Mouse (Mus musculus): Measurements from ENCODE around the gene Gadd45a. TPM values are rescaled to one million over a fixed set of nuclear protein-coding genes. Genes with fewer than 3 reads are reported as not detected.

Gene Gadd45a
- total RNA-seq (2021), result 10 to 100 TPM; 18.1 to 21.9 TPM
- long read RNA-seq, experiment 1, transcript Gadd45a-201 (4 exons, 1,223 nt), result major isoform, 7 of 12 reads
- long read RNA-seq, experiment 1, partial matches to known transcripts, result 0 of 12 reads
- long read RNA-seq, experiment 1, other reads (novel, unspliced or antisense), result 4 of 12 reads
- long read RNA-seq, experiment 2, transcript Gadd45a-201 (4 exons, 1,223 nt), result major isoform, 13 of 15 reads
- long read RNA-seq, experiment 2, partial matches to known transcripts, result 0 of 15 reads
- long read RNA-seq, experiment 2, other reads (novel, unspliced or antisense), result 1 of 15 reads

GRCm38 (mm10) chr6:67036837-67037628 is at the start of gene Gadd45a:
TSS of gene Gadd45a (minus strand) at chr6:67037457.
- DNase-seq (ENCODE audit: low spot score in 2 of 2), result peak; percentile 80 to 94

GRCm38 (mm10) chr6:67085850-67086437 is 48.7 kb upstream of the Gadd45a start:
- no peak for DNase-seq (ENCODE audit: low spot score in 2 of 2)

- DNase-seq (ENCODE audit: low spot score in 2 of 2), result no peak
These were observed 47.2 kb upstream of the Gadd45a start for GRCm38 (mm10) chr6:67084465-67084864.

- DNase-seq (ENCODE audit: low spot score in 2 of 2), result no peak
These were observed 43.9 kb upstream of the Gadd45a start for GRCm38 (mm10) chr6:67081141-67081540.

- DNase-seq (ENCODE audit: low spot score in 2 of 2), result no peak
These were observed 40.8 kb upstream of the Gadd45a start for GRCm38 (mm10) chr6:67078076-67078475.

- no peak for DNase-seq (ENCODE audit: low spot score in 2 of 2)
These were observed 40.2 kb upstream of the Gadd45a start for GRCm38 (mm10) chr6:67077477-67077876.

- DNase-seq (ENCODE audit: low spot score in 2 of 2), result no peak
These were observed 39.1 kb upstream of the Gadd45a start for GRCm38 (mm10) chr6:67076348-67076747.

GRCm38 (mm10) chr6:67074868-67075267 is 37.6 kb upstream of the Gadd45a start:
- DNase-seq (ENCODE audit: low spot score in 2 of 2), result no peak

- no peak for DNase-seq (ENCODE audit: low spot score in 2 of 2)
These were observed 36.7 kb upstream of the Gadd45a start for GRCm38 (mm10) chr6:67073929-67074328.

- DNase-seq (ENCODE audit: low spot score in 2 of 2), result no peak
These were observed 36.2 kb upstream of the Gadd45a start for GRCm38 (mm10) chr6:67073446-67073845.

- no peak for DNase-seq (ENCODE audit: low spot score in 2 of 2)
These were observed 34.4 kb upstream of the Gadd45a start for GRCm38 (mm10) chr6:67071615-67072014.

GRCm38 (mm10) chr6:67069800-67070315 is 32.6 kb upstream of the Gadd45a start:
- no peak for DNase-seq (ENCODE audit: low spot score in 2 of 2)

GRCm38 (mm10) chr6:67069219-67069762 is 32.0 kb upstream of the Gadd45a start:
- DNase-seq (ENCODE audit: low spot score in 2 of 2), result no peak

- DNase-seq (ENCODE audit: low spot score in 2 of 2), result no peak
These were observed 22.8 kb upstream of the Gadd45a start for GRCm38 (mm10) chr6:67060057-67060456.

GRCm38 (mm10) chr6:67057991-67058696 is 20.9 kb upstream of the Gadd45a start:
- DNase-seq (ENCODE audit: low spot score in 2 of 2), result no peak

GRCm38 (mm10) chr6:67057574-67057973 is 20.3 kb upstream of the Gadd45a start:
- DNase-seq (ENCODE audit: low spot score in 2 of 2), result no peak

- DNase-seq (ENCODE audit: low spot score in 2 of 2), result no peak
These were observed 19.8 kb upstream of the Gadd45a start for GRCm38 (mm10) chr6:67056889-67057564.

GRCm38 (mm10) chr6:67056108-67056888 is 19.0 kb upstream of the Gadd45a start:
- no peak for DNase-seq (ENCODE audit: low spot score in 2 of 2)

GRCm38 (mm10) chr6:67050063-67050462 is 12.8 kb upstream of the Gadd45a start:
- DNase-seq (ENCODE audit: low spot score in 2 of 2), result no peak

- no peak for DNase-seq (ENCODE audit: low spot score in 2 of 2)
These were observed 12.4 kb upstream of the Gadd45a start for GRCm38 (mm10) chr6:67049695-67050038.

All from adrenal gland, postnatal 4 days (tissue).